Mouse (Mus musculus) MEL (cell line): Measurements from ENCODE around the gene Flt3l. TPM values are rescaled to one million over a fixed set of nuclear protein-coding genes. Genes with fewer than 3 reads are reported as not detected.

Source experiments
- DNase-seq: peaks from one replicate; pipeline ENCODE4 v3.0.0; 2011; ENCODE audit warnings: low read depth, low spot score
- H3K27ac ChIP-seq: 2 replicates; pipeline ENCODE4 v1.5.1; 2012; ENCODE audit warnings: low read depth, mild to moderate bottlenecking, control low read depth, low read length, moderate library complexity; ENCODE audit not compliant: control insufficient read depth
- H3K27me3 ChIP-seq, 2 experiments: fragments of 150-350 bp in 1 of 2; sonication (generic) in 1 of 2; 2 replicates each; pipeline ENCODE4 v1.6.1; 2012; ENCODE audit warnings: low read length in 2 of 2, mild to moderate bottlenecking in 2 of 2, improper control_type of control experiment in 1 of 2, moderate library complexity in 1 of 2; ENCODE audit not compliant: insufficient read depth in 2 of 2, control insufficient read depth in 1 of 2
- H3K36me3 ChIP-seq, 2 experiments: 2 replicates each; pipeline ENCODE4 v1.6.1; 2012 to 2014; ENCODE audit warnings: low read length in 2 of 2, improper control_type of control experiment in 1 of 2, inconsistent platforms in 1 of 2, mild to moderate bottlenecking in 1 of 2; ENCODE audit not compliant: insufficient read depth in 2 of 2, control insufficient read depth in 1 of 2
- H3K4me1 ChIP-seq, 2 experiments: fragments of 150-350 bp in 1 of 2; sonication (generic) in 1 of 2; 2 replicates each; pipeline ENCODE4 v1.6.1; 2012; ENCODE audit warnings: low read length in 2 of 2, improper control_type of control experiment in 1 of 2, mild to moderate bottlenecking in 1 of 2; ENCODE audit not compliant: insufficient read depth in 2 of 2, control insufficient read depth in 1 of 2
- H3K4me3 ChIP-seq, 2 experiments: fragments of 150-350 bp in 1 of 2; sonication (generic) in 1 of 2; 2 replicates each; pipeline ENCODE4 v1.5.1; 2012; ENCODE audit warnings: low read depth in 2 of 2, low read length in 2 of 2, mild to moderate bottlenecking in 2 of 2, moderate library complexity in 2 of 2, control low read depth in 1 of 2, improper control_type of control experiment in 1 of 2; ENCODE audit not compliant: control insufficient read depth in 1 of 2, insufficient read depth in 1 of 2
- H3K79me2 ChIP-seq: 2 replicates; pipeline ENCODE4 v1.6.1; 2012; ENCODE audit warnings: mild to moderate bottlenecking, low read length, moderate library complexity; ENCODE audit not compliant: control insufficient read depth, poor library complexity, insufficient read depth
- H3K9ac ChIP-seq: 2 replicates; pipeline ENCODE4 v1.6.1; 2012; ENCODE audit warnings: low read depth, mild to moderate bottlenecking, control low read depth, low read length, moderate library complexity; ENCODE audit not compliant: control insufficient read depth, poor library complexity, severe bottlenecking
- H3K9me3 ChIP-seq: fragments of 150-350 bp; sonication (generic); replicated peaks from 2 replicates; pipeline ENCODE4 v1.6.1; 2012; ENCODE audit warnings: mild to moderate bottlenecking, low read length, improper control_type of control experiment, moderate library complexity; ENCODE audit not compliant: insufficient read depth
- E2F4 ChIP-seq: IDR thresholded peaks from 2 replicates; pipeline ENCODE4 v1.6.1; 2011; ENCODE audit warnings: low read depth, low read length, improper control_type of control experiment, borderline replicate concordance
- ELF1 ChIP-seq: IDR thresholded peaks from 2 replicates; pipeline ENCODE4 v1.6.1; 2014; ENCODE audit warnings: low read depth, mild to moderate bottlenecking, inconsistent platforms, low read length, improper control_type of control experiment, moderate library complexity
- EP300 ChIP-seq, 2 experiments: IDR thresholded peaks; 2 replicates each; pipeline ENCODE4 v1.6.1; 2011; ENCODE audit warnings: improper control_type of control experiment in 2 of 2, low read length in 2 of 2, low read depth in 1 of 2, mild to moderate bottlenecking in 1 of 2
- ETS1 ChIP-seq: IDR thresholded peaks from 2 replicates; pipeline ENCODE4 v1.6.1; 2012; ENCODE audit warnings: low read depth, mild to moderate bottlenecking, inconsistent platforms, low read length, improper control_type of control experiment, moderate library complexity
- GABPA ChIP-seq: IDR thresholded peaks from 2 replicates; pipeline ENCODE4 v1.6.1; 2012; ENCODE audit warnings: low read depth, mild to moderate bottlenecking, inconsistent platforms, low read length, improper control_type of control experiment, moderate library complexity
- KAT2A ChIP-seq: conservative IDR thresholded peaks from 2 replicates; pipeline ENCODE4 v1.6.1; 2012; ENCODE audit warnings: low read depth, low read length, improper control_type of control experiment, inconsistent platforms
- MAFK ChIP-seq: IDR thresholded peaks from 2 replicates; pipeline ENCODE4 v1.6.1; 2011; ENCODE audit warnings: low read depth, mild to moderate bottlenecking, low read length, improper control_type of control experiment, borderline replicate concordance
- MAX ChIP-seq: IDR thresholded peaks from 2 replicates; pipeline ENCODE4 v1.6.1; 2011; ENCODE audit warnings: low read length, improper control_type of control experiment
- MAZ ChIP-seq: IDR thresholded peaks from 2 replicates; pipeline ENCODE4 v1.6.1; 2012; ENCODE audit warnings: low read depth, mild to moderate bottlenecking, inconsistent platforms, low read length, improper control_type of control experiment
- NELFE ChIP-seq: IDR thresholded peaks from 2 replicates; pipeline ENCODE4 v1.6.1; 2011; ENCODE audit warnings: low read depth, low read length, improper control_type of control experiment
- NRF1 ChIP-seq: IDR thresholded peaks from 2 replicates; pipeline ENCODE4 v1.6.1; 2014; ENCODE audit warnings: low read depth, mild to moderate bottlenecking, inconsistent platforms, low read length, improper control_type of control experiment, moderate library complexity; ENCODE audit not compliant: poor library complexity, insufficient read depth, severe bottlenecking
- POLR2A ChIP-seq, 2 experiments: IDR thresholded peaks; 2 replicates each; pipeline ENCODE4 v1.6.1; 2011 to 2012; ENCODE audit warnings: low read length in 2 of 2, mild to moderate bottlenecking in 2 of 2, control low read depth in 1 of 2, improper control_type of control experiment in 1 of 2, low read depth in 1 of 2, moderate library complexity in 1 of 2; ENCODE audit not compliant: control insufficient read depth in 1 of 2, insufficient read depth in 1 of 2, poor library complexity in 1 of 2
- POLR2AphosphoS2 ChIP-seq: IDR thresholded peaks from 2 replicates; pipeline ENCODE4 v1.6.1; 2011; ENCODE audit warnings: low read length, improper control_type of control experiment
- RAD21 ChIP-seq: IDR thresholded peaks from 2 replicates; pipeline ENCODE4 v1.6.1; 2011; ENCODE audit warnings: mild to moderate bottlenecking, low read depth, low read length, improper control_type of control experiment
- TAL1 ChIP-seq: IDR thresholded peaks from 2 replicates; pipeline ENCODE4 v1.6.1; 2012; ENCODE audit warnings: mild to moderate bottlenecking, inconsistent platforms, low read length, moderate library complexity, mixed read lengths
- TBP ChIP-seq: IDR thresholded peaks from 2 replicates; pipeline ENCODE4 v1.8.0; 2011; ENCODE audit warnings: low read depth, low read length, improper control_type of control experiment
- UBTF ChIP-seq: IDR thresholded peaks from 2 replicates; pipeline ENCODE4 v1.6.1; 2012; ENCODE audit warnings: low read depth, mild to moderate bottlenecking, inconsistent platforms, low read length, improper control_type of control experiment, moderate library complexity, borderline replicate concordance; ENCODE audit not compliant: insufficient read depth
- ZKSCAN1 ChIP-seq: IDR thresholded peaks from 2 replicates; pipeline ENCODE4 v1.6.1; 2012; ENCODE audit warnings: low read depth, mild to moderate bottlenecking, inconsistent platforms, low read length, improper control_type of control experiment, moderate library complexity
- ZNF384 ChIP-seq: IDR thresholded peaks from 2 replicates; pipeline ENCODE4 v1.6.1; 2012; ENCODE audit warnings: low read depth, mild to moderate bottlenecking, inconsistent platforms, low read length, improper control_type of control experiment
- polyA plus RNA-seq, 2 experiments: library from polyadenylated mRNA; stranded (reverse) in 1 of 2; unstranded in 1 of 2; fragments of >175 nt in 1 of 2; fragments of >200 nt in 1 of 2; gene quantifications; 2 replicates each; pipeline versions ENCODE4 v1.2.1 to v1.2.4; 2012; ENCODE audit warnings: low replicate concordance in 2 of 2, low read depth in 1 of 2; ENCODE audit not compliant: insufficient read length in 2 of 2, insufficient read depth in 1 of 2, missing spikeins in 1 of 2
- total RNA-seq: library from RNA; depleted of rRNA; stranded (reverse); fragments of 300-350 nt; gene quantifications from 2 replicates; pipeline ENCODE4 v1.2.3, GENCODE M21; 2012

The Flt3l gene
- total and polyA plus RNA-seq, 3 experiments = 13.0 to 35.4 TPM; not detected in 1

DNA sequence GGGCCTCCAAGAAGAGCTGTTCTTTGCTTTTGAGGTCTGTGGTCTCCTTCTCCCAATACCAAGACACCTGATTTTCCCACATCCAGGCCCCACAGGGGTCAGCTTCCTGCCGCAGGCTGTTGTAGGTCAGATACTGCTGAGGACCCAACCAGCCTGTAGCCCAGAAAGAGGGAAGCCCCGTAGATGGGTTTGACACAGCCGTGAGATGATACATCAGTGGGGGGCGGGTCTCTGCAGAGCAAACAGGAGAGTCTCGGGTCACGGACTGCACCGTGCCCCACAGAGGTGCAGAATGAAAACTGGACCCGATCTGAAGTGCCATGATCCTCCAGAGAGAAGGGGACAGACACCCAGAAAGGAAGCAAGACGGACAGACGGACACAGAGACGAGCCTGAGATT, 33.8 kb downstream of the Flt3l start:
- Histone ChIP-seq H3K27ac (no peak overlapping the region), H3K4me3 (no peak overlapping the region), H3K27me3 (no peaks in the 10 kb centered on the region), H3K4me1 (peaks cover 3 to 11% of the 10 kb centered on the region in 2 experiments; a peak in 3 of 4 replicates), H3K9ac (no peak overlapping the region), H3K79me2 (no peaks in the 10 kb centered on the region), H3K9me3 (no peaks in the 10 kb centered on the region), H3K36me3 (no peaks in the 10 kb centered on the region)
- DNase-seq = no peak
- TF ChIP-seq POLR2A (IDR thresholded peaks at IDR 0.05; ENCODE audit: control insufficient read depth in 1 of 2, insufficient read depth in 1 of 2, low read depth in 1 of 2, low read length in 2 of 2, poor library complexity in 1 of 2) (no peak), TBP (no peak), TAL1 (no peak), MAX (no peak), NELFE (no peak), MAZ (no peak), GABPA (no peak), POLR2AphosphoS2 (no peak), KAT2A (no peak), UBTF (no peak)

DNA sequence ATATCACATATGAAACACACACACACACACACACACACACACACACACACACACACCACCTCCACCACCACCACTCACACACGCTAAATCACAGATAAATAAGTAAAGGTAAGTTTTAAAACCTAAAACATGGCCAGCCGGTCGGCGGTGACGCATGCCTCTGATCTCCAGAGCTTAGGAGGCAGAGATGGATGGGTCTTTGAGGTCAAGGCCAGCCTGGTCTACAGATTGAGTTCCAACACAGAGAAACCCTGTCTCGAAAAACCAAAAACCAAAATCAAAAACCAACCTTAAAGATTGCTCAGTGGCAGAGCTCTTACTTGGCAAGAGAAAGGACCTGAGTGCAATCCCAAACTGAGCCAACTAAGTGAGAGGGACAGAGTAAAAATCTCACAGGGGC, 36.2 kb downstream of the Flt3l start:
- Histone ChIP-seq H3K36me3 (no peaks in the 10 kb centered on the region), H3K9me3 (no peaks in the 10 kb centered on the region), H3K27ac (no peak overlapping the region), H3K9ac (no peak overlapping the region), H3K79me2 (no peaks in the 10 kb centered on the region), H3K4me3 (no peak overlapping the region), H3K27me3 (no peaks in the 10 kb centered on the region), H3K4me1 (peaks cover 3 to 8% of the 10 kb centered on the region in 2 experiments; a peak in 3 of 4 replicates)
- no peak for TF ChIP-seq ZKSCAN1
- no peak for TF ChIP-seq ZNF384
- no peak for TF ChIP-seq MAFK
- TF ChIP-seq ELF1 = no peak
- TF ChIP-seq RAD21 = no peak
- no peak for TF ChIP-seq ETS1
- no peak for TF ChIP-seq NRF1
- TF ChIP-seq EP300 (IDR thresholded peaks at IDR 0.05; ENCODE audit: low read depth in 1 of 2, low read length in 2 of 2) = no peak
- no peak for TF ChIP-seq E2F4
- DNase-seq = no peak
